Mouse (Mus musculus): ENCODE measurements around the gene Ugt1a2.

- TF ChIP-seq POLR2A (IDR thresholded peaks at IDR 0.05; ENCODE audit: insufficient read depth, low read depth, low read length): no peak
- no peak for TF ChIP-seq CTCF (IDR thresholded peaks at IDR 0.05; ENCODE audit: insufficient read depth, low read depth, low read length)
Observed at GRCm38 (mm10) chr1:88255466-88255857, 55.1 kb downstream of the Ugt1a2 start.
